Mouse (Mus musculus): ENCODE measurements at regions not wholly inside any gene's neighbourhood (a gene's known extent, or its start where the extent isn't known, plus 50 kb on each side); places are given as distances from the start of the nearest gene placed in this dataset.

GRCm38 (mm10) chr10:56453578-56454069, 76.5 kb downstream of the Gja1 start:
- H3K4me1 ChIP-seq (ENCODE audit: control insufficient read depth, insufficient read depth, low read length) = no peaks in the 10 kb centered on the region
- no peak for TF ChIP-seq CTCF (IDR thresholded peaks at IDR 0.05; ENCODE audit: borderline replicate concordance, insufficient read depth, low read length)
- no peak for TF ChIP-seq POLR2A (IDR thresholded peaks at IDR 0.05; ENCODE audit: low read depth, low read length)
- H3K27ac ChIP-seq (ENCODE audit: insufficient read depth, low read length) = no peak overlapping the region
- no peak overlapping the region for H3K4me3 ChIP-seq (ENCODE audit: insufficient read depth, low read length)

GRCm38 (mm10) chr10:56455867-56456468, 78.8 kb downstream of the Gja1 start:
- Histone ChIP-seq H3K4me3 (ENCODE audit: insufficient read depth, low read length) (no peak overlapping the region), H3K27ac (ENCODE audit: insufficient read depth, low read length) (no peak overlapping the region), H3K4me1 (ENCODE audit: control insufficient read depth, insufficient read depth, low read length) (no peaks in the 10 kb centered on the region)
- no peak for TF ChIP-seq POLR2A (IDR thresholded peaks at IDR 0.05; ENCODE audit: low read depth, low read length)
- no peak for TF ChIP-seq CTCF (IDR thresholded peaks at IDR 0.05; ENCODE audit: borderline replicate concordance, insufficient read depth, low read length)

GRCm38 (mm10) chr10:56468537-56468936, 91.4 kb downstream of the Gja1 start:
- Histone ChIP-seq H3K4me1 (ENCODE audit: control insufficient read depth, insufficient read depth, low read length) (peaks cover 7% of the 10 kb centered on the region; the same call in 1 of the 2 replicates), H3K27ac (ENCODE audit: insufficient read depth, low read length) (peak overlapping the region; percentile 97), H3K4me3 (ENCODE audit: insufficient read depth, low read length) (peak overlapping the region; percentile 29; the same call in 1 of the 2 replicates)
- TF ChIP-seq POLR2A (IDR thresholded peaks at IDR 0.05; ENCODE audit: low read depth, low read length) = no peak

DNA sequence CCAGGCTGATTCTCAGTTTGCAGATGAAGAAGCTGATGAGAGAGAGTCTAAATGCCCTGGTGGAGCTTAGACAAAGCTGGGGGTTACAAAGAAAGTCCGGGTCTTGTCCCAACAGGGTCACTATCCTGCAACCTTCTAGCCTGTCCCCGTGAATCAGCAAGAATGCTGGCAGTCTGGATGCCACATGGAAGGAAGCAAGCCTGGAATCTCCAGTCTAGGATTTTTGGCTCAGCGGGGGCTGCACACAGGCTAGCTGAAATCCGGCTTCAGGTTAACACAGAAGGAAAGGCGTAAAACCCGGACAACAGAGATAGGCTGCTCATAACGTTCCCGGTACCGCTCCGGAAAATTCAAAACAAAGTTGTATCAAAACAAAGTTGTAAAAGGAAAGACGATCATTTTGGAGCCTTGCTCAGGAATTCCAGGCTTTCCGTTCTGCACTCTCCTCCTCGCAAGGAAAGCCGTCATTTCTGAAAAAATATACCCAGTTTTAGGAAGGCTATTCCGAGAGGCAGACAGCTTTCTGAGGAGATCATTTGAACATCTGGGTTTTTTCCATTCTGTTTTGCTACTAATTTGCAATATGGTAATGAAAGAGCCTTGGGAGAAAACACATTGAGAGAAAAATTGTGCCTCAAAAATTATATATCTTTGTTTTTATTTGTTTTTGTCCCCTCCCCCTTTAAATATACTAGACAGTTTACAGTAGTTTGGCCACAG, 92.0 kb downstream of the Gja1 start:
- Histone ChIP-seq H3K4me1 (ENCODE audit: control insufficient read depth, insufficient read depth, low read length) (peaks cover 7% of the 10 kb centered on the region; the same call in 1 of the 2 replicates), H3K27ac (ENCODE audit: insufficient read depth, low read length) (peak overlapping the region; percentile 97), H3K4me3 (ENCODE audit: insufficient read depth, low read length) (peak overlapping the region; percentile 29)
- TF ChIP-seq CTCF (IDR thresholded peaks at IDR 0.05; ENCODE audit: borderline replicate concordance, insufficient read depth, low read length) (no peak), POLR2A (IDR thresholded peaks at IDR 0.05; ENCODE audit: low read depth, low read length) (no peak; the same call in 1 of the 2 replicates)

- TF ChIP-seq POLR2A (IDR thresholded peaks at IDR 0.05; ENCODE audit: low read depth, low read length) = no peak
- no peak for TF ChIP-seq CTCF (IDR thresholded peaks at IDR 0.05; ENCODE audit: borderline replicate concordance, insufficient read depth, low read length)
- peaks cover 7% of the 10 kb centered on the region; the same call in 1 of the 2 replicates for H3K4me1 ChIP-seq (ENCODE audit: control insufficient read depth, insufficient read depth, low read length)
Measured at GRCm38 (mm10) chr10:56469895-56470294, 92.8 kb downstream of the Gja1 start.

DNA sequence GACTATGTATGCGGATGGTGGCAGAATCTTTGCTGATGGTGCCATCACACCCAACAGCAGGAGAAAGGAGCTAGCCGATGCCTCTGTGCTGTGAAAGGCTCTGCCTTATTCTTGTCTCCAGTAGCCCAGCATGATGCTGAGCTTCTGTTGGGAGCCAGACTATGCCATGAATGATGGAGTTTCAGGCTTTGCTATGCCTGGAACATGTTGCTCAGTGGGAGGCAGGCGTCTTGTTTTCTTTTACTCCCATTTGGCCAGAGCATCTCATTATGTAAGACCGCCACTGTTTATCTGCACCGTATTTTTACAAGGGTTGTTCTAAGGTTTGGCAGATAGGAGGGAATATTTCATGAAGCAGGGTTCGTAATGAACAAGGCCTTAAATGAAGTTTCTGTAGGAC, 97.8 kb downstream of the Gja1 start:
- no peak for TF ChIP-seq CTCF (IDR thresholded peaks at IDR 0.05; ENCODE audit: borderline replicate concordance, insufficient read depth, low read length)
- TF ChIP-seq POLR2A (IDR thresholded peaks at IDR 0.05; ENCODE audit: low read depth, low read length) = no peak
- 0 out of 2 replicates have a peak, but pooled peaks cover under 1% of the 10 kb centered on the region for H3K4me1 ChIP-seq (ENCODE audit: control insufficient read depth, insufficient read depth, low read length)
- no peak overlapping the region for H3K27ac ChIP-seq (ENCODE audit: insufficient read depth, low read length)
- H3K4me3 ChIP-seq (ENCODE audit: insufficient read depth, low read length) = no peak overlapping the region

More at GRCm38 (mm10) chr10:56469895-56470294, 92.8 kb downstream of the Gja1 start:
- Histone ChIP-seq H3K4me3 (ENCODE audit: insufficient read depth, low read length) (no peak overlapping the region), H3K27ac (ENCODE audit: insufficient read depth, low read length) (no peak overlapping the region)

GRCm38 (mm10) chr10:56482156-56482716, 105.1 kb downstream of the Gja1 start:
- Histone ChIP-seq H3K27ac (ENCODE audit: insufficient read depth, low read length) (no peak overlapping the region), H3K4me3 (ENCODE audit: insufficient read depth, low read length) (no peak overlapping the region), H3K4me1 (ENCODE audit: control insufficient read depth, insufficient read depth, low read length) (peaks cover 2% of the 10 kb centered on the region; the same call in 1 of the 2 replicates)
- TF ChIP-seq POLR2A (IDR thresholded peaks at IDR 0.05; ENCODE audit: low read depth, low read length) (no peak), CTCF (IDR thresholded peaks at IDR 0.05; ENCODE audit: borderline replicate concordance, insufficient read depth, low read length) (no peak)

DNA sequence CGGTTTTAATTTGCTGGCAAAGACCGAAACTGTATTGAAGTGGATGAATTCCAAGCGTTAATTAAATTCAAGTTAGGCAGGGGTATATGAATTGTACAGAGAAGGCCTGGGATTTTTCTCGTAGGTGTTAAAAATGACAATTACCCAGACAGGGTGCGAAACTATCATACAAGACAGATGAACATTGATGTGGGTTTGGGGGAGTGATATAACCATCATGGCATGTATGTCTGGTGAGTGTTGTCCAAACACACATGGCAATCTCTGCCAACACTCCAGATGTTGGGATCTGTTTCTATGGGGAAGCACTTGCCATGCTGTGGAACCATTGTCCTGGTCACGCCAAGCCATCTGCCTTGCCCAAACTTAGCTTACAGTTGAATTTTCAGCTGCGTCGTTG, 107.8 kb downstream of the Gja1 start:
- Histone ChIP-seq H3K4me3 (ENCODE audit: insufficient read depth, low read length) (no peak overlapping the region), H3K27ac (ENCODE audit: insufficient read depth, low read length) (no peak overlapping the region), H3K4me1 (ENCODE audit: control insufficient read depth, insufficient read depth, low read length) (peaks cover 4% of the 10 kb centered on the region; the same call in 1 of the 2 replicates)
- no peak for TF ChIP-seq POLR2A (IDR thresholded peaks at IDR 0.05; ENCODE audit: low read depth, low read length)
- TF ChIP-seq CTCF (IDR thresholded peaks at IDR 0.05; ENCODE audit: borderline replicate concordance, insufficient read depth, low read length) = no peak

GRCm38 (mm10) chr10:56485746-56486145, 108.6 kb downstream of the Gja1 start:
- peaks cover 4% of the 10 kb centered on the region; the same call in 1 of the 2 replicates for H3K4me1 ChIP-seq (ENCODE audit: control insufficient read depth, insufficient read depth, low read length)
- H3K4me3 ChIP-seq (ENCODE audit: insufficient read depth, low read length) = no peak overlapping the region
- peak overlapping the region; percentile 91 for H3K27ac ChIP-seq (ENCODE audit: insufficient read depth, low read length)
- TF ChIP-seq POLR2A (IDR thresholded peaks at IDR 0.05; ENCODE audit: low read depth, low read length) = no peak
- TF ChIP-seq CTCF (IDR thresholded peaks at IDR 0.05; ENCODE audit: borderline replicate concordance, insufficient read depth, low read length) = no peak
